ENCODE assay signal across 26 mouse cellular contexts in the genomic region with DNA sequence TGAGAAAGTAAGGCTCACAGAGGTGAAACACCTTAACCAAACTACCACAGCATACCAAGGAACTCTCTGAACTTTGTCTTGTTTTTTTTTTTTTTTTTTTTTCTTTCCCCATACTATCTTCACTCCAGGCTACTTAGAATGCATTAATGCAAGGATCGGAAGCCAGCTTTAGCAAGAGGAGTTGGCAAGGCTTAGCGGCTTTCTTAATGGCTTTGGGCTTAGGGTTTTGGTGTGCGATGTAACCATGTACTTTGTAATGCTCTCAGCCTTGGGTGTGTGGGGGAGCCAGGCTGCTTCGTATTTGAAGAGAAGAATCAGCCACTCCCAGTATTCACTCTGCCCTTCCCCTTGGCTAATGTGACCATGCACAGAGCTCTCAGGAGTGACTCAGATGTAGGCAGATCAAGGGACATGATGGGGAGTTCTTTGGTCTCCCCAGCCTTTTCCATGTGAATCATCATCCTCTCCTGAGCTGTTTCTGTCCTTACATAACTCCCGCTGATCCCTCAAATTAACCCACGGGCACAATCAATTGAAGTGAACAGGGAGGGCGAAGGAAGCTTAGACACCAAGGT.
DNase-seq lines count a peak whose midpoint lies in the region; ATAC-seq and TF ChIP-seq lines count a peak whose summit lies in the region.
"Had no signal": no experiment of that assay in that cellular context is flagged by ENCODE, and none has a peak within 500 bp of the region (broad histone marks: within the 10 kb centered on the region; RNA-seq: fewer than 3 reads in every experiment).

No protein-coding gene starts in this region.

- H3K4me1 ChIP-seq in testis, adult 2 months (ENCODE audit: control insufficient read depth, insufficient read depth, low read length), result peaks cover 8% of the 10 kb centered on the region
- H3K4me1 ChIP-seq: midbrain, embryonic 13.5 days had no signal

- no peaks in the 10 kb centered on the region for H3K36me3 ChIP-seq in testis, adult 2 months (ENCODE audit: control insufficient read depth, insufficient read depth, low read length)
- H3K36me3 ChIP-seq: forebrain, embryonic 10.5 days; G1E; limb, embryonic 12.5 days; midbrain, embryonic 13.5 days had no signal

- peak overlapping the region; percentile 80 for H3K4me3 ChIP-seq in testis, adult 2 months (ENCODE audit: control insufficient read depth, low read depth, low read length)
- no peak overlapping the region for H3K4me3 ChIP-seq in layer of hippocampus, adult 2 months
- H3K4me3 ChIP-seq: forebrain, embryonic 10.5 days; heart, adult 2 months; limb, embryonic 12.5 days; midbrain, embryonic 13.5 days had no signal

- peak; percentile 80 for ATAC-seq in frontal cortex, adult (ENCODE audit: low TSS enrichment)
- ATAC-seq: activated CD4-positive, CD25-positive, alpha-beta regulatory T cell, adult 4 months; liver, postnatal 0 days; midbrain, embryonic 13.5 days had no signal

- TF ChIP-seq CTCF in testis, adult 2 months (IDR thresholded peaks at IDR 0.05; ENCODE audit: control insufficient read depth, insufficient read depth, insufficient replicate concordance, low read depth, low read length), result no peak
- no peak for TF ChIP-seq CTCF in layer of hippocampus, adult 2 months (conservative IDR thresholded peaks at IDR 0.05)

- no peak overlapping the region for H3K27ac ChIP-seq in testis, adult 2 months (ENCODE audit: control insufficient read depth, insufficient read depth, low read depth, low read length)
- H3K27ac ChIP-seq in layer of hippocampus, adult 2 months, result no peak overlapping the region
- H3K27ac ChIP-seq: forebrain, embryonic 10.5 days; heart, adult 2 months; hindbrain, embryonic 14.5 days; kidney, postnatal 0 days; limb, embryonic 12.5 days; midbrain, embryonic 13.5 days had no signal

- DNase-seq in frontal cortex, postnatal 14 days (ENCODE audit: low spot score in 2 of 2), result no peak
- DNase-seq in testis, postnatal 10 days (ENCODE audit: low spot score), result no peak
- peak; percentile 64 for DNase-seq in fat pad, adult 2 months (ENCODE audit: extremely low read depth, low read depth, low spot score)
- no peak for DNase-seq in lung, postnatal 25 days (ENCODE audit: low spot score)
- no peak for DNase-seq in layer of hippocampus, adult 2 months (ENCODE audit: low spot score in 2 of 2)
- DNase-seq: B cell, adult 2 months; cerebellum, adult 9-10 months; gastrocnemius, postnatal 10 days; heart, adult 2 months; heart, postnatal 36 days; kidney, adult 2 months; liver, postnatal 0 days; lung, postnatal 10 days; right cerebral cortex, postnatal 14 days; thymus, adult 18-20 months; thymus, postnatal 36 days had no signal

- H3K27me3 ChIP-seq in testis, adult 2 months (ENCODE audit: control insufficient read depth, insufficient read depth, low read length), result no peaks in the 10 kb centered on the region
- H3K27me3 ChIP-seq: CH12.LX; limb, embryonic 12.5 days; midbrain, embryonic 13.5 days had no signal

- no peak for TF ChIP-seq POLR2A in testis, adult 2 months (IDR thresholded peaks at IDR 0.05; ENCODE audit: control insufficient read depth, low read depth, low read length)
